8 mouse cellular contexts compared by ENCODE assay signal in the genomic region with DNA sequence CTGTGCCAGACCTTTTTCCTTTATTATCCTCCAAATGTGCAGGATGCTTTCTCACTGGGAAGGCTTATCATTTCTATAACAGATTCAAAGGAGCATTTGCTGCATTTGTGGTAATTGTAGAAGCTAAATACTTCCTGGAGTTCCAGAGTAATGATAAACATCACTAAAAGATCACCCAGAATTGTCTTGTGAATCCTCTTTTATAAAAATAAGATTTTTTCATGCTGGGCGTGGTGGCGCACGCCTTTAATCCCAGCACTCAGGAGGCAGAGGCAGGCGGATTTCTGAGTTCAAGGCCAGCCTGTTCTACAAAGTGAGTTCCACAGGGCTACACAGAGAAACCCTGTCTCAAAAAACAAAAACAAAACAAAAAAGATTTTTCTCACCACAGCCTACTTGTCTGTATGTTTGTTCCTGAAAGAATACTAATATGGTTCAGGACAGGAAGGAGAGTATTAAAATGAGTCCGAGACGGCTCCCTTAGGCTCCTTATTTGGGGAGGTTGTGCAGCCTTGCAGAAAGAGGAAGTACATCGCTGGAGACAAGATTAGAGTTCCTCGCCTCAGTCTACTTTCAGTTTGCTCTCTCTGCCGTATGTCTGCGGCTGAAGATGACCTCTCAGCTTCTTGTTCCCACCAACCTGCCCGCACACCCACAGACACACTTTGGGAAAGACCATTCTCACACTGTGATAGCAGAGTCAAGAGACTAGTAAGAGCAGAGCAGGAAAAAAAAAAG. TPM values are rescaled to one million over a fixed set of nuclear protein-coding genes. Genes with fewer than 3 reads are reported as not detected.
DNase-seq lines count a peak whose midpoint lies in the region; ATAC-seq and TF ChIP-seq lines count a peak whose summit lies in the region.
"Had no signal": no experiment of that assay in that cellular context is flagged by ENCODE, and none has a peak within 500 bp of the region (broad histone marks: within the 10 kb centered on the region; RNA-seq: fewer than 3 reads in every experiment).

No protein-coding gene starts in this region.

- no peak for TF ChIP-seq CTCF in MEL (IDR thresholded peaks at IDR 0.05 in 2 of 3, conservative IDR thresholded peaks at IDR 0.05 in 1 of 3; ENCODE audit: control insufficient read depth in 1 of 3, insufficient read depth in 1 of 3, low read depth in 2 of 3, low read length in 3 of 3, poor library complexity in 1 of 3, severe bottlenecking in 1 of 3)

- ATAC-seq in intestine, embryonic 16.5 days, result no peak
- ATAC-seq in forebrain, embryonic 14.5 days, result no peak
- ATAC-seq in forebrain, embryonic 16.5 days, result no peak

- TF ChIP-seq POLR2A in MEL (IDR thresholded peaks at IDR 0.05; ENCODE audit: control insufficient read depth in 1 of 2, insufficient read depth in 1 of 2, low read depth in 1 of 2, low read length in 2 of 2, poor library complexity in 1 of 2), result peak in 1 of 2 experiments; percentile 76; a peak in 2 of 4 replicates

- peaks cover 34% of the 10 kb centered on the region for H3K79me2 ChIP-seq in MEL (ENCODE audit: control insufficient read depth, insufficient read depth, low read length, poor library complexity)

- H3K4me2 ChIP-seq in intestine, embryonic 16.5 days (ENCODE audit: low read depth, low read length), result no peak overlapping the region
- H3K4me2 ChIP-seq in forebrain, embryonic 14.5 days (ENCODE audit: low read length), result no peak overlapping the region
- no peak overlapping the region for H3K4me2 ChIP-seq in forebrain, embryonic 16.5 days (ENCODE audit: low read length)

- peak overlapping the region; percentile 93 for H3K27ac ChIP-seq in MEL (ENCODE audit: control insufficient read depth, low read depth, low read length)
- no peak overlapping the region for H3K27ac ChIP-seq in intestine, embryonic 16.5 days (ENCODE audit: low read length)
- H3K27ac ChIP-seq in forebrain, embryonic 14.5 days (ENCODE audit: low read depth, low read length), result no peak overlapping the region
- no peak overlapping the region for H3K27ac ChIP-seq in forebrain, embryonic 16.5 days (ENCODE audit: low read length)
- H3K27ac ChIP-seq: embryonic facial prominence, embryonic 13.5 days had no signal

- no peaks in the 10 kb centered on the region for H3K9me3 ChIP-seq in MEL (replicated peaks; ENCODE audit: insufficient read depth, low read length)
- H3K9me3 ChIP-seq in intestine, embryonic 16.5 days (ENCODE audit: control insufficient read depth, low read length), result no peaks in the 10 kb centered on the region
- no peaks in the 10 kb centered on the region for H3K9me3 ChIP-seq in forebrain, embryonic 14.5 days (replicated peaks; ENCODE audit: control insufficient read depth, low read length)
- H3K9me3 ChIP-seq in forebrain, embryonic 16.5 days (ENCODE audit: control insufficient read depth, low read length), result no peaks in the 10 kb centered on the region
- H3K9me3 ChIP-seq: embryonic facial prominence, embryonic 13.5 days had no signal

- 75% methylated on average over 11 of the region's 11 CpGs for WGBS in intestine, embryonic 16.5 days
- WGBS in forebrain, embryonic 14.5 days, result 91% methylated on average over 11 of the region's 11 CpGs
- WGBS in forebrain, embryonic 16.5 days, result 88% methylated on average over 11 of the region's 11 CpGs

- peaks cover 0 to 34% of the 10 kb centered on the region in 2 experiments; a peak in 3 of 4 replicates for H3K36me3 ChIP-seq in MEL (ENCODE audit: control insufficient read depth in 1 of 2, insufficient read depth in 2 of 2, low read length in 2 of 2)
- no peaks in the 10 kb centered on the region for H3K36me3 ChIP-seq in intestine, embryonic 16.5 days (ENCODE audit: control insufficient read depth, insufficient read depth, low read length)
- H3K36me3 ChIP-seq in forebrain, embryonic 14.5 days (ENCODE audit: control insufficient read depth, insufficient read depth, low read length), result no peaks in the 10 kb centered on the region
- H3K36me3 ChIP-seq in forebrain, embryonic 16.5 days (ENCODE audit: control insufficient read depth, insufficient read depth), result no peaks in the 10 kb centered on the region
- H3K36me3 ChIP-seq: embryonic facial prominence, embryonic 13.5 days had no signal

- TF ChIP-seq EP300 in MEL (IDR thresholded peaks at IDR 0.05; ENCODE audit: low read depth in 1 of 2, low read length in 2 of 2), result peak; percentile 4 to 39; a peak in 1 of 4 replicates

- peak overlapping the region; percentile 86 to 89 for H3K4me3 ChIP-seq in MEL (ENCODE audit: control insufficient read depth in 1 of 2, insufficient read depth in 1 of 2, low read depth in 2 of 2, low read length in 2 of 2)
- H3K4me3 ChIP-seq in intestine, embryonic 16.5 days (ENCODE audit: low read length), result no peak overlapping the region
- no peak overlapping the region for H3K4me3 ChIP-seq in forebrain, embryonic 14.5 days (ENCODE audit: low read depth, low read length)
- no peak overlapping the region for H3K4me3 ChIP-seq in forebrain, embryonic 16.5 days (replicated peaks; ENCODE audit: low read length)

- no peak for TF ChIP-seq RAD21 in MEL (IDR thresholded peaks at IDR 0.05; ENCODE audit: low read depth, low read length)

- peak overlapping the region; percentile 80 for H3K9ac ChIP-seq in MEL (ENCODE audit: control insufficient read depth, low read depth, low read length, poor library complexity, severe bottlenecking)
- H3K9ac ChIP-seq in intestine, embryonic 16.5 days (ENCODE audit: low read depth, low read length), result peak overlapping the region; percentile 27; the same call in 1 of the 2 replicates
- no peak overlapping the region for H3K9ac ChIP-seq in forebrain, embryonic 14.5 days (ENCODE audit: low read length)
- H3K9ac ChIP-seq in forebrain, embryonic 16.5 days (replicated peaks; ENCODE audit: low read depth, low read length), result no peak overlapping the region
- H3K9ac ChIP-seq: embryonic facial prominence, embryonic 13.5 days had no signal

- peak; percentile 81 for DNase-seq in CD4-positive helper T cell, adult 2 months (ENCODE audit: low read depth, low spot score)
- DNase-seq in MEL (ENCODE audit: low read depth, low spot score), result peak; percentile 93
- peak; percentile 76 for DNase-seq in naive thymus-derived CD4-positive, alpha-beta T cell, adult 2 months (ENCODE audit: low read depth)
- DNase-seq in adrenal gland, adult 2 months, result no peak
- no peak for DNase-seq in forebrain, embryonic 14.5 days (ENCODE audit: low spot score)

- peaks cover 7 to 18% of the 10 kb centered on the region in 2 experiments; a peak in 3 of 4 replicates for H3K4me1 ChIP-seq in MEL (ENCODE audit: control insufficient read depth in 1 of 2, insufficient read depth in 2 of 2, low read length in 2 of 2)
- no peaks in the 10 kb centered on the region for H3K4me1 ChIP-seq in intestine, embryonic 16.5 days (ENCODE audit: control insufficient read depth, insufficient read depth, low read length)
- H3K4me1 ChIP-seq in forebrain, embryonic 14.5 days (ENCODE audit: control insufficient read depth, insufficient read depth, low read length), result peaks cover 8% of the 10 kb centered on the region
- H3K4me1 ChIP-seq in forebrain, embryonic 16.5 days (replicated peaks; ENCODE audit: control insufficient read depth, insufficient read depth, low read length), result peaks cover 12% of the 10 kb centered on the region

- H3K27me3 ChIP-seq in MEL (ENCODE audit: control insufficient read depth in 1 of 2, insufficient read depth in 2 of 2, low read length in 2 of 2), result no peaks in the 10 kb centered on the region
- H3K27me3 ChIP-seq in intestine, embryonic 16.5 days (replicated peaks; ENCODE audit: control insufficient read depth, insufficient read depth, low read length), result no peaks in the 10 kb centered on the region
- no peaks in the 10 kb centered on the region for H3K27me3 ChIP-seq in forebrain, embryonic 14.5 days (replicated peaks; ENCODE audit: control insufficient read depth, insufficient read depth, low read length)
- H3K27me3 ChIP-seq in forebrain, embryonic 16.5 days (replicated peaks; ENCODE audit: control insufficient read depth, insufficient read depth, low read length), result no peaks in the 10 kb centered on the region
- H3K27me3 ChIP-seq: embryonic facial prominence, embryonic 13.5 days had no signal

RNA-seq across cellular contexts. Expression of a gene that starts 1.4 kb away (rescaled TPM):
- 118 and 135 TPM in 2 replicates for total RNA-seq in MEL (2012; rRNA removed)
- polyA plus RNA-seq in MEL (2012; ENCODE audit: insufficient read depth in 1 of 2, insufficient read length in 2 of 2, low read depth in 1 of 2, low replicate concordance in 2 of 2, missing spikeins in 1 of 2), result 100 to 1,000 TPM; 111 to 167 TPM
- 246 and 257 TPM in 2 replicates for polyA plus RNA-seq in intestine, embryonic 16.5 days (2015; fragmentation: Nextera tagmentation; extraction: Ambion mirVana)
- 100 to 1,000 TPM; 121 to 124 TPM for total RNA-seq in adrenal gland, adult 2 months (2021)
- 6.9 and 7.9 TPM in 2 replicates for polyA plus RNA-seq in adrenal gland, adult 2 months (2012; rRNA removed)
- 407 and 415 TPM in 2 replicates for polyA plus RNA-seq in forebrain, embryonic 14.5 days (2014; fragmentation: Nextera tagmentation; extraction: Ambion mirVana)
- 379 and 442 TPM in 2 replicates for polyA plus RNA-seq in forebrain, embryonic 16.5 days (2015; fragmentation: Nextera tagmentation; extraction: Ambion mirVana)

RNA-seq across cellular contexts. Expression of a gene that starts 23.9 kb away (rescaled TPM):
- 9.0 and 13.4 TPM in 2 replicates for total RNA-seq in MEL (2012; rRNA removed)
- 10 to 100 TPM in 1 of 2 experiments, 1 to 10 TPM in 1; 9.8 to 84.6 TPM for polyA plus RNA-seq in MEL (2012; ENCODE audit: insufficient read depth in 1 of 2, insufficient read length in 2 of 2, low read depth in 1 of 2, low replicate concordance in 2 of 2, missing spikeins in 1 of 2)
- 13.8 and 15.8 TPM in 2 replicates for polyA plus RNA-seq in intestine, embryonic 16.5 days (2015; fragmentation: Nextera tagmentation; extraction: Ambion mirVana)
- total RNA-seq in adrenal gland, adult 2 months (2021), result 100 to 1,000 TPM in 1 of 2 experiments, 10 to 100 TPM in 1; 89.5 to 135 TPM
- polyA plus RNA-seq in adrenal gland, adult 2 months (2012; rRNA removed), result 24.3 and 24.4 TPM in 2 replicates
- polyA plus RNA-seq in forebrain, embryonic 14.5 days (2014; fragmentation: Nextera tagmentation; extraction: Ambion mirVana), result 39.5 and 44.1 TPM in 2 replicates
- 34.4 and 35.5 TPM in 2 replicates for polyA plus RNA-seq in forebrain, embryonic 16.5 days (2015; fragmentation: Nextera tagmentation; extraction: Ambion mirVana)

RNA-seq across cellular contexts. Expression of a gene that starts 59.3 kb away (rescaled TPM):
- 883 and 942 TPM in 2 replicates for total RNA-seq in MEL (2012; rRNA removed)
- 100 to 1,000 TPM in 1 of 2 experiments, not detected in 1; 752 TPM for polyA plus RNA-seq in MEL (2012; ENCODE audit: insufficient read depth in 1 of 2, insufficient read length in 2 of 2, low read depth in 1 of 2, low replicate concordance in 2 of 2, missing spikeins in 1 of 2)
- polyA plus RNA-seq in intestine, embryonic 16.5 days (2015; fragmentation: Nextera tagmentation; extraction: Ambion mirVana), result 686 and 742 TPM in 2 replicates
- total RNA-seq in adrenal gland, adult 2 months (2021), result 100 to 1,000 TPM; 618 to 826 TPM
- 64.2 and 81.1 TPM in 2 replicates for polyA plus RNA-seq in adrenal gland, adult 2 months (2012; rRNA removed)
- 257 and 283 TPM in 2 replicates for polyA plus RNA-seq in forebrain, embryonic 14.5 days (2014; fragmentation: Nextera tagmentation; extraction: Ambion mirVana)
- polyA plus RNA-seq in forebrain, embryonic 16.5 days (2015; fragmentation: Nextera tagmentation; extraction: Ambion mirVana), result 215 and 231 TPM in 2 replicates

RNA-seq across cellular contexts. Expression of a gene that starts 59.4 kb away (rescaled TPM):
- 775 and 808 TPM in 2 replicates for total RNA-seq in MEL (2012; rRNA removed)
- polyA plus RNA-seq in MEL (2012; ENCODE audit: insufficient read depth in 1 of 2, insufficient read length in 2 of 2, low read depth in 1 of 2, low replicate concordance in 2 of 2, missing spikeins in 1 of 2), result 100 to 1,000 TPM; 306 to 885 TPM
- 681 and 748 TPM in 2 replicates for polyA plus RNA-seq in intestine, embryonic 16.5 days (2015; fragmentation: Nextera tagmentation; extraction: Ambion mirVana)
- total RNA-seq in adrenal gland, adult 2 months (2021), result 1,000 to 10,000 TPM; 1,172 to 1,353 TPM
- 38.9 and 40.1 TPM in 2 replicates for polyA plus RNA-seq in adrenal gland, adult 2 months (2012; rRNA removed)
- 240 and 246 TPM in 2 replicates for polyA plus RNA-seq in forebrain, embryonic 14.5 days (2014; fragmentation: Nextera tagmentation; extraction: Ambion mirVana)
- polyA plus RNA-seq in forebrain, embryonic 16.5 days (2015; fragmentation: Nextera tagmentation; extraction: Ambion mirVana), result 295 and 312 TPM in 2 replicates

Comparison
In these comparisons a context has a peak if more than half of its experiments do, and no peak if none do; other contexts are left out.
1. DNase-seq: peak in CD4-positive helper T cell, adult 2 months (single experiment), MEL (single experiment) and naive thymus-derived CD4-positive, alpha-beta T cell, adult 2 months (single experiment); none in adrenal gland, adult 2 months (single experiment) and forebrain, embryonic 14.5 days (single experiment).
2. H3K4me3 ChIP-seq: peak in MEL (2 of 2); none in intestine, embryonic 16.5 days (single experiment), forebrain, embryonic 14.5 days (single experiment) and forebrain, embryonic 16.5 days (single experiment).
3. H3K9ac ChIP-seq: peak in MEL (single experiment) and intestine, embryonic 16.5 days (single experiment); none in forebrain, embryonic 14.5 days (single experiment) and forebrain, embryonic 16.5 days (single experiment).
4. RNA of a gene that starts 1.4 kb away (polyA plus RNA-seq): 407 to 415 TPM in forebrain, embryonic 14.5 days, 379 to 442 TPM in forebrain, embryonic 16.5 days, 246 to 257 TPM in intestine, embryonic 16.5 days and 111 to 167 TPM in MEL; 6.9 to 7.9 TPM in adrenal gland, adult 2 months; every median in the first group is over 10 times any median in the second.